Mouse (Mus musculus) stomach, postnatal 0 days (tissue): Measurements from ENCODE around the gene Brd3.

Experiments
- CTCF ChIP-seq: IDR thresholded peaks from 2 replicates; pipeline ENCODE4 v1.5.1; 2016; ENCODE audit warnings: antibody characterized with exemption, low read depth, mild to moderate bottlenecking, moderate library complexity
- EP300 ChIP-seq: optimal IDR thresholded peaks from 2 replicates; pipeline ENCODE3; 2016; ENCODE audit warnings: antibody characterized with exemption

- TF ChIP-seq CTCF (peak; percentile 29), EP300 (no peak)
Observed at GRCm38 (mm10) chr2:27493971-27494370, 13.5 kb downstream of the Brd3 start.
